Mouse (Mus musculus): ENCODE results near the gene Plekhb1.

Gene Plekhb1

DNA sequence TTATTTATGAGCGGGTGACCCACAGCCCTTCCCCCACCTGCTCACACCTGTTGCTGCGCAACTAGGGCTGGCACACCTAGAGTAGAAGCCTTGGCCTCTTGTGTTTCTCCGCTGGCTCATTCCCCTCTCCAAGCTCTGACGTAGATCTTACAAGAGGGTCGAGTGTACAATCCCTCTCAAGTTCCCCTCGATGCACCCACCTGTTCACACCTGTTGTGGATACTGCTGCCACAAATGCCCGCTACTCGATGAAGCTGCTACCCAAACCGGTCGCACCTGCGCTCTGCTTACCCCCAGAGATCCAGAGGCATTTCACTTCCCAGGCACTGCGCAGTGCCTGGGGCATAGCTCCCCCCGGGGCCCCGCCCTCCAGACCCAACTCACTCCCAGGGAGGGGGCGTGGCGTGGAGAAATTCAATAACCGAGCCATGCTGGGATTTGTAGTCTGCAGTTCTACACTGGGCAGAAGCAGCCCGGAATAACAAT, 4.1 kb downstream of the Plekhb1 start:
- DNase-seq (ENCODE audit: low spot score), result peak; percentile 52

DNA sequence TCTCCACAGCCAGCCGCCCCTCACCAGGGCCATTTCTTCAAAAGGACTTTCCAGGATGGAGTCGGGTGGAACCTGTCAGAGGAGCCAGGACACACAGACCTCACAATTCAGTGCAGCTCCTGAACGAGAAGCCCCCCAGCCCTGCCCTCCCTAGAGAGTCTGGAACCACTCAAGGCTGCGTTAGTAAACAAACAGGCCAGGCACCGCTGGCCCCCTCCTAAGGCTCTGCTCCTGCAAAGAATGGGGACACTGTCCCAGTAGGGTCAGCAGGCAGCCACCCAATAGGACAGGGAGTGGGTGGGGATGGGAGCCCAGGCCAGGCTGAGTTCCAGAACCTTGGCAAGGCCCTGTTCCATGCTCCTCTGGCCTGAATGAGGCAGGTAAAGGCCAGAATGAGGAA, 5.5 kb downstream of the Plekhb1 start:
- no peak for DNase-seq (ENCODE audit: low spot score)

DNA sequence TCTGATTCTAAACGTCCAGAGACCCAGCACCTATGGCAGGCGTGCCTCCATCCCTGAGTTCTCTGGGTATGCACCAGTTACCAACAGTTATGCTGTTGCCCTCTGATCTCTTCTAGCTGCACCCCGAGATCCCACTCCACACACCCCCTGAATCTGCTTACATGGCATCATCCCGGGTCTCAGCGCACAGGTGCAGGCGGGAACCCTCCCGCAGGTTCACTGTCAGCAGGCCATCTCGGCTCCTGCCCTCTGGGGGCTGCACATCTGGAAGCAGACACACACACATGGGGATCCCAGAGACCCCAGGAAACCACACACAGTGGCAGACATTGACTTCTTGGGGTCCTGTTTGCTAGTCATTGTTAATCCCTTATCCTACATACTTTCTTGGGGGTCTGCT, 7.8 kb downstream of the Plekhb1 start:
- DNase-seq (ENCODE audit: low spot score), result no peak

DNA sequence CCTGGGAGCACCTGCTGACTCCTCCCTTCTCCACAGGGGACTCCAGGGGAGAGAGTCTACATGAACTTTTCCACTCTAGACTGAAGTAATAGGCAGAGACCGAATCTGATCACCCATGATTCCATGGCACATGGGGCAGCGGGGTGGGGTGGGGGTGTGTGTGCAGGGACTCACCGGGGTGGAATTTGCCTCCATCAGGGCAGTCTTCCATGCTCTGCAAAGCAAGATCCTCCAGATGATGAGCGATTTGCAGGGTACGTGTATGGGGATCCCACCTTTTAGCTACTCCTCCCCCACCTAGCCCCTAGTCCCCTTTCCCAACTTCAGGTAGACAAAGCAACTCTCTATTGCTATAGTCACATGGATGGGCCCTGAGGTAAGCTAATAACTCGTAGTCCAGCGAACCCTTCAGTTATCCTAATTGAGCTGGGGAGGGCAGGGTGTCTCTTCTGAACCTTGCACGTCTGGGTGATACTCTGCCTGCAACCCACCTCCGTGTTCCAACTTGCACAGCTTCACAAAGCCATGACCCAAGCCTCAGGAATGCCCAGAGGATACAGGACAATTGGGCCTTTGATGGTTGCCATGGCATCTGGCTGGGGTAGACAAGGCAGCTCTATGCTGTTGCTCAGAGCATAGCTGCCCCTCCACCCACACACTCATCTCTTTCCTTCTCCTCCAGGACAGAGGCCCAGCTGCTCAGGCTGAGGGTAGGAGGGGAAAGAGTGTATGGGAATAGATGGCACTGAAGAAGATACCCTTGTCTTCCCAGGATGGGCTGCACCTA, 8.5 kb downstream of the Plekhb1 start:
- DNase-seq (ENCODE audit: low spot score), result peak; percentile 74

DNA sequence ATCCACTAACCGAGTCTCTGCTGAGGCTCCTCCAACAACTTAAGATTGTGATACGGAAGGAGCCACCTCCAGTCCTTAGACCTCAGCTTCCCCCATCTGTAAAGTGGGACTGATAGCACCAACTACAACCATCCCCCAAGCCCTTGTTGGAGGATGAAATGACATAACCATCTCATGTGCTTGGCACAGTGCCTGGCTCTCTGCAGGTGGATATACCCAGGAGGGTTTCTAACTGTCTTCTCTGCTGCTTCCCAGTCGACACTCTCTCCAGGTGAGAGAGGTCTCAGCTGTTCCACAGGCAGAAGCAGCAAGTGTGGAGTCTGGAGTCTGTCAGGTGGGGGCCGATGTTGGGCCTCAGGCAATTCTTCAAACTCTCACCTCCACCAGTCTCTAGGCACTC, 11.2 kb downstream of the Plekhb1 start:
- DNase-seq (ENCODE audit: low spot score), result no peak

DNA sequence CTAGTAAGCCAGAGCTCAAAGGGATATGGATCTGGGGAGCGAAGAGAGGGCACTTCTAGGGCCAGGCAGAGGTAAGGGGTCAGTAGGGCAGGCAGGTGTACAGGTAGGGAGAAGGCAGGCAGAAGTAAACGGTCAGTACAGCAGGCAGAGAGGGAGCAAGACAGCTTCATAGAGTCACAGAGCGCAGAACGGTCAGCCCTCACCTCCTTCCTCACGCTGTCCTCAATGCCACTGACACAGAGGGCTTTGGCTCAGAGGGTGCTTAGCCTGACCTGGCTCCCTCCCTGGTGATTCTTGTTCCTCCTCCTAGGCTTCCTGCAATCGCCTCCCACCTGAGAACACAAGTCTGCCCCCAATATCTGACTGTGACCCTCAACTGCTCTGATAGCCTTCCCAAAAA, 11.8 kb downstream of the Plekhb1 start:
- DNase-seq (ENCODE audit: low spot score), result no peak

DNA sequence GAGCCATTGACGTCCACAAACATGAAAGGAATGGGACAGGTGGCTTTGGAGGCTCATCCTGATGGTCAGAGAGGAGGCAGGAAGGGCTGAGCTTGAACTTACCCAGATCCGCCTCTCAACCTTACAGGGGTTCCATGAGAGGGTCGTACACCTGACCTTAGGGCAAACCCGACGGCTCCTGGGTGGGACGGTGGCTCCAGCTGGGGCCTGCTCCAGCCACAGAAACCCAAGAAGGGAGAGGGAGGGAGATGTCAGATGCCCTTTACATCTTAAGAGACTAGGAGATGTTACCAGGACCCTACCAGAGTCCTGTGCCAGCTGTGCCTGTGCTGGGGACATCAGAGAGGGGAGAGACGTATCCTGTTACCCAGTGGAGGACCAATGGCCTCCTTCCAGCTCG, 12.4 kb downstream of the Plekhb1 start:
- DNase-seq (ENCODE audit: low spot score), result no peak

DNA sequence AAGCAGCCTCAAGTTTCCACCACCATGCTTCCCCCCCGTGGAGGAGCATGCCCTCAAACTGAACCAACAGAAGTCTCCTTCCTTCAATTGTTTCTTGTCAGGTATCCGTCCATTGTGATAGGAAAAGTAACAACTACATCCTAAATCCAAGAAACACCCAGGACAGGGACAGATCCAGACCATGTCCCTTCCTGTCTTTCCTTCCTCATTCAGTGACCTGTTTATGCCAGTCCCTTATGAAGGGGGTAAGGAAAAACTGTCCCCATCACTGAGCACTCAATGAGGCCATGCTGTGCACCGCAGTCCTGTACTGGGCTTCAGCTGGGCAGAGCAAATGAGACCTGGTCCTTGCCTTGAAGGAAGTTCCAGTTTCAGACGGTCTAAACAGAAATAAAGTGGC, 13.1 kb downstream of the Plekhb1 start:
- DNase-seq (ENCODE audit: low spot score), result no peak

DNA sequence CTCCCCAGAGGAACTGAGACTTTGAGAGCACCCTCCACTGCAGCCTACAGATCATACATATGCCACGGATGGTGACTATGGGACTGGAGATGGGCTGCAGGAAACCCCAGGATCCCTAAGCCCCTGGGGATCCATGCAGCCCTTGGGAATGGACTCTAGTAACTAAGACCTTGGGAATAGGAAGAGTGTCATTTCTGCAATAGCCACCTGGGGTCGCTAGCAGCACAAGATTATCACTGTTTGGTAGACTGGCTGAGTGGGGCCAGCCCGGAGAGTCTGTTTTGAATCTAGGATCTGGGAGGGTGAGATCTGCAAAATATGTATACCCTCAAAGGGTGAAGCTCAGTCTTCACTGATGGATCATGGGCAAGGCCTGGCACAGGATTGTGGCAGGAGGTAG, 17.1 kb downstream of the Plekhb1 start:
- DNase-seq (ENCODE audit: low spot score), result peak; percentile 82

DNA sequence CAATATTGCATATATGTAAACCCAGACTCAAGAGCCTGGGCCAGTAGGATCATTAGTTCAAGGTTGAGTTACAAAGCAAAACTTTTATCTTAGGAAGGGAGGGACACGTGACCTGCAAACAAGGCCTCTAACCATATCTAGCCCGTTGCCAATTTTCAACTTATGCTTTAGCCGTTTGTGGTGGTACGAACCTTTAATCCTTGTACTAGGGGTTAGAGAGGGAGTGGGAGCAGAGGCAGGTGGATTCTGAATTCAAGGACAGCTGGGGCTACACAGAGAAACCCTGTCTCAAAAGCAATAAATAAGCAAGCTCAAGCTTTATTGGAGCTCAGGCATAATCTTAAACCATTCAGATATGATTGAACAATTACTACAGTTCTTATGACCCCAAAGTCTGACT, 19.8 kb downstream of the Plekhb1 start:
- no peak for DNase-seq (ENCODE audit: low spot score)

DNA sequence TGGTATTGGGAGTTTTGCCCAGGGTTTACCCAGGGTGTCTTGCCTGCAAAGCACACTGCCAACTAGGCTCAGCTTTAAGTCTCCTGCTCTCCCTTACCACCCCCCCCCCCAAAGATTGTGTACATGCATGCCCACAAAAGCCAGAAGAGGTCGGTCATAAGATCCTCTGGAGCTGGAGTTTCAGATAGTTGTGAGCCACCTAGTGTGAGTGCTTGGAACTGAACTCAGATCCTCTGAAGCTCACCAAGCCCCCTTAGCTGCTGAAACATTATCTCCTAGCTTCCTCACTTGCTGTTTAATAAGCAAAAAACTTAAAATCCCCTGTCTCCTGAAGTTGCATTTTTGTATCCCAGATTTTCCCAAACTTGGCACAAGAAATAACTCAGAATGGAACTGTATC, 24.6 kb downstream of the Plekhb1 start:
- DNase-seq (ENCODE audit: low spot score), result peak; percentile 64

DNA sequence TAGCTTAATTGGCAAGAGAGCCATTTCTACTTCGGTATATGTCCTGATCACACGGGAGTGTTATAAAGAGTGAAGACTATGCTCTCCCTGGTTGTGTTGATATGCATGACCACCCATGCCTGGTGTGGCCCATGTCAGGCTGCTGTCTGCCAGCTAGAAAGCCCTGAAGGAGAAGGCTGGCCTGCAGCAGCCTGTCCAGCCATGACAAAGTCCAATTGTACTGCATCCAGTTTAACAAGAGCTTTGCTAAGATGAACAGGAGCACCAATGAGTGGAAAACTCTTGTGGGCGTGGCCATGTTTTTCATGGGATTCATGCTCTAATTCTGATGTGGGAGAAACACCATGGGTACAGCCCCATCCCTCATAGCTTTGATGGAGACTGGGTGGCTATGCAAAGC, 37.7 kb downstream of the Plekhb1 start:
- DNase-seq (ENCODE audit: low spot score), result no peak

DNA sequence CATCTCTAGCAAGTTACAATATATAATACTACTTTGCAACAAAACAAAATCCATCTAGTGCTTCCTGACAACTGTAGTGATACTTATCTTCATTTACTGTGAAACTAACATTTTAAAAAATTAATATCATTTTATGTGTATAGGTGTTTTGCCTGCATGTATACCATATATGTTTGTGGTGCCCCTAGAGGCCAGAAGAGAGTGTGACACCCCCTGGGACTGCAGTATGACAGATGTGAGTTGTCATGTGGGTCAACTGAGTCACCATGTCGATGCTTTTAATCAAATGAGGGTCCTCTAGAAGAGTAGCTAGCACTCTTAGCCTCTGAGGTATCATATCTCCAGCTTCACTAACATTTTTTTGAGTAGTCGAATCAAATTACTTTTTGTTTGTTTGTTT, 39.9 kb downstream of the Plekhb1 start:
- no peak for DNase-seq (ENCODE audit: low spot score)

DNA sequence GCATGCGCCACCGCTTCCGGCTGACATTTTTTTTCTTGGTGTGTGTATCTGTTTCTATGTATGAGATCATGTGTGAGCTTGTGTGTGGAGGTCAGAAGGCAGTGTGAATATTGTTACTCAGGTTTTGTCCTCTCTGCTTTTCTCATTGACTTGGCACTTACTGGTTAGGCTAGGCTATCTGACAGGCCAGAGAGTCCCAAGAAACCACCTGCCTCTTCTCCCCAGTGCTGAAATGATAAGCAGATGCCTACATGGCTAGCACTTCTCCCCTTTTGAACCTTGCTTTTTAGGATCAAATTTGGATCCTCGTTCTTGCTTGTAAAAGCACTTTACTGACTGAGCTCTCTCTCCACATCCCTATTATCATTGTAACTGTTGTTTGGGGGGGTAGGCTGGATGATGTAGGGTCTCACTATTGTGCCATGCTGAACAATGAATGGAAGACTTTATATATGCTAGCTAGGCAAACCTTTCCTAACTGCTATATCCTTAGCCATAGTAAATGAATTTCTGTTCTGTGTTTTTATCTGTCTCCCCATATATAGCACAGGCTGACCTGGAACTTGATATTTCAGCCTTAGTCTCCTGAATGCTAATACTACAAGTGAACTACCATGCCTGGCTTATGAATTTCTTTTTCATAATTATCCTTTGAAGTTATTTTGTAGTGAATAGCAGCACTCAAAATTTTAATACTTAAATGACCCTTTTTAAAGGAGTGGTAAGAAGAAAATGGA, 45.9 kb downstream of the Plekhb1 start:
- DNase-seq (ENCODE audit: low spot score), result no peak

DNA sequence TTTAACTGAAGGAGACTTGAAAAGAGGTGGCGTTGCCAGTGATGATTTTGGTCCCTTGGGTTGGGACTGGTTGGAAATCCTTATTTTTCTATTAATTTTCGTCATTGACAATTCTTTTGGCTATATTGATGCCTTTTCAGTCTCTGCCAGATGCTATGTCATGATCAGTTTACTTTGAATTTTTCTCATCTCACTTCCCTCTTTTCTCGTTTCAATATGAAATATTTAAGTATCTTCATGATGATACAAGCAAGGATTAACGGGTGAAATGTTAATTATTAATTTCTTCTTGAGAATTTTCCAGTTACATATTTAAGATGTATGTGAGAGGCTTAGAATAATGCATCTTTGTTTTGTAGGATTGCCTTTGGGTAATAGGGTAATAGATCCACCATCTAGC, 53.3 kb downstream of the Plekhb1 start:
- no peak for DNase-seq (ENCODE audit: low spot score)

DNA sequence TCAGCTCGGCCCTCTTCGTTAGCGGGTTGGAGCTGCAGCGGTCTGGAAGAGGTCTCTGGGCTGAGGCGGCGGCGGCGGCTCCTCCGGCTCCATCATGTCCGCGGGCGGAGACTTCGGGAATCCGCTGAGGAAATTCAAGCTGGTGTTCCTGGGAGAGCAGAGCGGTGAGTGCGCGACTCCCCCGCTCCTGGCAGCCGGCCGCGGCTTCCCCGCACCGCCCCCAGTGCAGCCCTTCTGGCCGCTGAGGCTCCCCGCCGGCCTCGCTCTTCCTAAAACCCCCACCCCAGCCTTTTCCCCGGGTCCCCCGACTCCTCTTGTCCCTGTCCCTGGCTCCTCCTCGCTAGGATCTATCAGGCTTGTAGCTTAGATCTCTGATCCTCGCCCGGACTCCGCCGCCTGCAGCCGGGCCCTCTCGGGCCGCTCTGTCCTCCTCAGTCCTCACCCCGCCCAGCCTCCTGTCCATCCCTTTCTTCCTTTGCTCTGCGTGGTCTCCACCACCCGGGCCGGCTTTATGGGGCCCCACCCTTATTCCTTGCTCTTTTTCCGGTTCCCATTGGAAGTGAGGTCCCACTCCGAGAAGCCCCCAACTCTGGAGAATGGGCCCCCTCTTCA, 54.0 kb downstream of the Plekhb1 start, which contains the start of gene Mrpl48:
Mrpl48 (minus strand) TSS at position 172 of the 612 bp plus-strand sequence.
- peak; percentile 54 for DNase-seq (ENCODE audit: low spot score)

DNA sequence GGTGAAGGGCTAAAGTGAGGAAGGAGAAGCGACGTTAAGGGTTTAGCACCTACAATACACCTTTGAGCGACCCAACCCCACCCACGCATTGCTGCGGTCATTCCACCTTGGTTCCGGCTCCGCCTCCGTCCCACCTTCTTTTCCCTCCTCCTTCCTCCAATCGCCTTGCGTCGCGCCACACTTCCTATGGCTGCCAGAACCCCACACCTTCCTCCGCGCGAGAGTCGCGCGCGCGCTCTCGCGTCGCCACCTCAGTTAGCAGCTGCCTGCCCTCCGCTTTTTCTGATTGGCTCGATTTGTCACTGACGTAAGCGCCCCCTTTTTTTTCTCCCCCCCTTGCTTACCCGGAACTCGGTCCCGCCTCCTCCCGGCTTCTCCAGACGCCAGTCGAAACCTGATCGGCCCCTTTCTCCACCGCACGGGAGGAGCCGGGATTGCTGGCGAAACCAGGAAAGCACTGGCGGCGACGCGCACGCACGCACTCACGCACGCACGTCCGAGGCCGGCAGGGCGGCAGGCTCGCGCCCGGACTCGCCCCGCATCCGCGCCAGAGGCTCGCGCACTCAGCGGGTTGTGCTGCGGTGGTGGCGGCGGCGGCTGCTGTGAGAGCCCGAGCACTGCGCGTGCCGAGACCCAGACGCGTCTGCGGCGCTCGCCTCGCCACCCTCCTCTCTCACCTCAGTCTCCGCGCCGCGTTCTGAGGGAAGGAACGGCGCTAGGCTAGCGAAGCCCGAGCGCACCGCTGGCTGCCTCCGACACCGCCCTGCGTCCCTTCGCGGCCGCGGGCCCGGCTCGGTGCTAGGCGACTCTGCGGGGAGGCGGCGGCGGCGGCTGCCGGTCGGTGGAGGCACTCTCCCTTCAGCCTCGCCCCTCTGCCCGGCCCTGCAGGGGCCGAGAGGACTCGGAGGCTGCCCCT, 54.7 kb downstream of the Plekhb1 start, which contains the start of gene Rab6a:
Rab6a (plus strand) TSS at position 197 of the 916 bp plus-strand sequence.
- DNase-seq (ENCODE audit: low spot score), result peak; percentile 99

DNA sequence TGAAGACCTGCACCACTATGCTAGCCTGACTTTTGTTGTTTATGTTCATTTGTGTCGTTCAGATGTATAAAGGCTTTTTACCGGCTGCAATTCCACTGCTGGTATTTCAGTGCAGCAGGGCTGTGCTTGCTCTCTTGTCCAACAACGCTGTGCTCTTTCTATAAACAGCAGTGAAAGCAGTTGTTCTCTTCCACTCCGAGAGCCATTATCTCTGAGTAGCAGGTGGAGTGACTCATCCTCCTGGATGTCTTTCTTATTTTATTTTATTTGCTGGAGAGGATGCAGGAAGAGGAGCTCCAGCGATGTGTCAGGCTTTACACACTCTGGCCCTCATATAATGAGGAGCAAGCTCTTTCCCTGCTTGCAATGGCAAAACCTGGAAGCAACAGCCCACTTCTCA, 62.0 kb downstream of the Plekhb1 start:
- DNase-seq (ENCODE audit: low spot score), result no peak

DNA sequence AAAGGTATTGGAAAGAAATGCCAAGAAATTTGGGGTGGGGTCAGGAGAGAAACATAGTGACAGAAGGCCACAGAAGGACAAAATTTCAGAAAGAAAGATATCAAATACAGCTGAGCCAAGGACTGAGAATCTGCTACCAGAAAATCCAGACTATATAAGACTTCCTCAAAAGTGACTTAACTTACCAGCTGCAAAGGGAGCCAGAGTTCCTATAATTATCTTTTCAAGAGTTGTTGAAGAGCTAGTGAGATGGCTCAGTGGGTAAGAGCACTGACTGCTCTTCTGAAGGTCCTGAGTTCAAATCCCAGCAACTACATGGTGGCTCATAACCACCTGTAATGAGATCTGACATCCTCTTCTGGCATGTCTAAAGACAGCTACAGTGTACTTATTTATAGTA, 68.9 kb downstream of the Plekhb1 start:
- no peak for DNase-seq (ENCODE audit: low spot score)

Data from embryo, embryonic 10 days (tissue).